Mouse (Mus musculus): ENCODE data around the gene 1810065E05Rik. TPM values are rescaled to one million over a fixed set of nuclear protein-coding genes. Genes with fewer than 3 reads are reported as not detected.

The 1810065E05Rik gene
- polyA plus RNA-seq (2015; fragmentation: Nextera tagmentation; extraction: Ambion mirVana), result not detected in 2 replicates

GRCm38 (mm10) chr11:58420815-58421214 is at the start of gene 1810065E05Rik:
Gene 1810065E05Rik, plus strand, starts transcription at chr11:58421111.
- Histone ChIP-seq H3K27me3 (replicated peaks; ENCODE audit: control insufficient read depth, insufficient read depth, low read length) (no peaks in the 10 kb centered on the region), H3K9ac (ENCODE audit: low read depth, low read length) (no peak within 1 kb of the TSS), H3K4me2 (ENCODE audit: low read length) (no peak within 1 kb of the TSS), H3K36me3 (ENCODE audit: control insufficient read depth, insufficient read depth, low read length) (no peaks in the 10 kb centered on the region), H3K27ac (ENCODE audit: low read depth, low read length) (no peak within 1 kb of the TSS), H3K4me1 (ENCODE audit: control insufficient read depth, insufficient read depth, low read depth, low read length) (no peaks in the 10 kb centered on the region), H3K9me3 (ENCODE audit: control insufficient read depth, low read length) (no peaks in the 10 kb centered on the region), H3K4me3 (ENCODE audit: low read length) (no peak within 1 kb of the TSS)
- ATAC-seq, result no peak
- WGBS, result 57% methylated on average over 1 of the region's 1 CpGs

- Histone ChIP-seq H3K27me3 (replicated peaks; ENCODE audit: control insufficient read depth, insufficient read depth, low read length) (no peaks in the 10 kb centered on the region), H3K9ac (ENCODE audit: low read depth, low read length) (no peak overlapping the region), H3K36me3 (ENCODE audit: control insufficient read depth, insufficient read depth, low read length) (no peaks in the 10 kb centered on the region), H3K27ac (ENCODE audit: low read depth, low read length) (no peak overlapping the region), H3K4me1 (ENCODE audit: control insufficient read depth, insufficient read depth, low read depth, low read length) (no peaks in the 10 kb centered on the region), H3K4me3 (ENCODE audit: low read length) (no peak overlapping the region), H3K9me3 (ENCODE audit: control insufficient read depth, low read length) (no peaks in the 10 kb centered on the region), H3K4me2 (ENCODE audit: low read length) (no peak overlapping the region)
- ATAC-seq, result no peak
- WGBS, result 94% methylated on average over 2 of the region's 2 CpGs
Measured at GRCm38 (mm10) chr11:58377273-58377672, 43.6 kb upstream of the 1810065E05Rik start.

- Histone ChIP-seq H3K27me3 (replicated peaks; ENCODE audit: control insufficient read depth, insufficient read depth, low read length) (no peaks in the 10 kb centered on the region), H3K36me3 (ENCODE audit: control insufficient read depth, insufficient read depth, low read length) (no peaks in the 10 kb centered on the region), H3K4me2 (ENCODE audit: low read length) (no peak overlapping the region), H3K4me3 (ENCODE audit: low read length) (no peak overlapping the region), H3K4me1 (ENCODE audit: control insufficient read depth, insufficient read depth, low read depth, low read length) (no peaks in the 10 kb centered on the region), H3K27ac (ENCODE audit: low read depth, low read length) (no peak overlapping the region), H3K9ac (ENCODE audit: low read depth, low read length) (no peak overlapping the region), H3K9me3 (ENCODE audit: control insufficient read depth, low read length) (no peaks in the 10 kb centered on the region)
- 79% methylated on average over 1 of the region's 1 CpGs for WGBS
- ATAC-seq, result no peak
Measured at GRCm38 (mm10) chr11:58377686-58378085, 43.2 kb upstream of the 1810065E05Rik start.

- H3K36me3 ChIP-seq (ENCODE audit: control insufficient read depth, insufficient read depth, low read length), result no peaks in the 10 kb centered on the region
- no peaks in the 10 kb centered on the region for H3K9me3 ChIP-seq (ENCODE audit: control insufficient read depth, low read length)
- H3K4me3 ChIP-seq (ENCODE audit: low read length), result no peak within 1 kb of the TSS
- no peak within 1 kb of the TSS for H3K9ac ChIP-seq (ENCODE audit: low read depth, low read length)
- 93% methylated on average over 3 of the region's 3 CpGs for WGBS
- no peak for ATAC-seq
- no peaks in the 10 kb centered on the region for H3K27me3 ChIP-seq (replicated peaks; ENCODE audit: control insufficient read depth, insufficient read depth, low read length)
- H3K27ac ChIP-seq (ENCODE audit: low read depth, low read length), result no peak within 1 kb of the TSS
- no peak within 1 kb of the TSS for H3K4me2 ChIP-seq (ENCODE audit: low read length)
- no peaks in the 10 kb centered on the region for H3K4me1 ChIP-seq (ENCODE audit: control insufficient read depth, insufficient read depth, low read depth, low read length)
Measured at GRCm38 (mm10) chr11:58378763-58379278, 42.1 kb upstream of the 1810065E05Rik start, which contains the start of gene Lypd8. Gene Lypd8, plus strand, starts transcription at chr11:58379043.

- H3K9me3 ChIP-seq (ENCODE audit: control insufficient read depth, low read length), result no peaks in the 10 kb centered on the region
- 97% methylated on average over 1 of the region's 1 CpGs for WGBS
- H3K9ac ChIP-seq (ENCODE audit: low read depth, low read length), result no peak overlapping the region
- H3K27ac ChIP-seq (ENCODE audit: low read depth, low read length), result no peak overlapping the region
- H3K36me3 ChIP-seq (ENCODE audit: control insufficient read depth, insufficient read depth, low read length), result no peaks in the 10 kb centered on the region
- no peaks in the 10 kb centered on the region for H3K4me1 ChIP-seq (ENCODE audit: control insufficient read depth, insufficient read depth, low read depth, low read length)
- no peaks in the 10 kb centered on the region for H3K27me3 ChIP-seq (replicated peaks; ENCODE audit: control insufficient read depth, insufficient read depth, low read length)
- H3K4me2 ChIP-seq (ENCODE audit: low read length), result no peak overlapping the region
- H3K4me3 ChIP-seq (ENCODE audit: low read length), result no peak overlapping the region
- ATAC-seq, result no peak
Measured at GRCm38 (mm10) chr11:58379516-58379915, 41.4 kb upstream of the 1810065E05Rik start.

- no peak overlapping the region for H3K4me3 ChIP-seq (ENCODE audit: low read length)
- no peak for ATAC-seq
- no peak overlapping the region for H3K9ac ChIP-seq (ENCODE audit: low read depth, low read length)
- no peaks in the 10 kb centered on the region for H3K9me3 ChIP-seq (ENCODE audit: control insufficient read depth, low read length)
- no peaks in the 10 kb centered on the region for H3K27me3 ChIP-seq (replicated peaks; ENCODE audit: control insufficient read depth, insufficient read depth, low read length)
- no peaks in the 10 kb centered on the region for H3K36me3 ChIP-seq (ENCODE audit: control insufficient read depth, insufficient read depth, low read length)
- no peak overlapping the region for H3K27ac ChIP-seq (ENCODE audit: low read depth, low read length)
- WGBS, result 94% methylated on average over 6 of the region's 6 CpGs
- no peaks in the 10 kb centered on the region for H3K4me1 ChIP-seq (ENCODE audit: control insufficient read depth, insufficient read depth, low read depth, low read length)
- no peak overlapping the region for H3K4me2 ChIP-seq (ENCODE audit: low read length)
Measured at GRCm38 (mm10) chr11:58382471-58382870, 38.4 kb upstream of the 1810065E05Rik start.

- H3K9me3 ChIP-seq (ENCODE audit: control insufficient read depth, low read length), result no peaks in the 10 kb centered on the region
- H3K9ac ChIP-seq (ENCODE audit: low read depth, low read length), result no peak overlapping the region
- H3K27me3 ChIP-seq (replicated peaks; ENCODE audit: control insufficient read depth, insufficient read depth, low read length), result no peaks in the 10 kb centered on the region
- H3K4me1 ChIP-seq (ENCODE audit: control insufficient read depth, insufficient read depth, low read depth, low read length), result peaks cover 8% of the 10 kb centered on the region; the same call in 1 of the 2 replicates
- H3K27ac ChIP-seq (ENCODE audit: low read depth, low read length), result no peak overlapping the region
- H3K4me2 ChIP-seq (ENCODE audit: low read length), result peak overlapping the region; percentile 11; the same call in 1 of the 2 replicates
- ATAC-seq, result peak; percentile 72
- H3K4me3 ChIP-seq (ENCODE audit: low read length), result no peak overlapping the region
- H3K36me3 ChIP-seq (ENCODE audit: control insufficient read depth, insufficient read depth, low read length), result no peaks in the 10 kb centered on the region
- 40% methylated on average over 6 of the region's 6 CpGs for WGBS
Measured at GRCm38 (mm10) chr11:58399985-58400645, 20.8 kb upstream of the 1810065E05Rik start.

GRCm38 (mm10) chr11:58400655-58401054 is 20.3 kb upstream of the 1810065E05Rik start:
- no peak for ATAC-seq
- H3K27me3 ChIP-seq (replicated peaks; ENCODE audit: control insufficient read depth, insufficient read depth, low read length), result no peaks in the 10 kb centered on the region
- H3K4me2 ChIP-seq (ENCODE audit: low read length), result peak overlapping the region; percentile 11; the same call in 1 of the 2 replicates
- no peaks in the 10 kb centered on the region for H3K9me3 ChIP-seq (ENCODE audit: control insufficient read depth, low read length)
- H3K4me1 ChIP-seq (ENCODE audit: control insufficient read depth, insufficient read depth, low read depth, low read length), result peaks cover 8% of the 10 kb centered on the region; the same call in 1 of the 2 replicates
- no peak overlapping the region for H3K4me3 ChIP-seq (ENCODE audit: low read length)
- 25% methylated on average over 5 of the region's 5 CpGs for WGBS
- H3K27ac ChIP-seq (ENCODE audit: low read depth, low read length), result no peak overlapping the region
- H3K36me3 ChIP-seq (ENCODE audit: control insufficient read depth, insufficient read depth, low read length), result no peaks in the 10 kb centered on the region
- H3K9ac ChIP-seq (ENCODE audit: low read depth, low read length), result no peak overlapping the region

- no peaks in the 10 kb centered on the region for H3K9me3 ChIP-seq (ENCODE audit: control insufficient read depth, low read length)
- 68% methylated on average over 3 of the region's 3 CpGs for whole genome bisulfite sequencing
- no peaks in the 10 kb centered on the region for H3K4me1 ChIP-seq (ENCODE audit: control insufficient read depth, insufficient read depth, low read depth, low read length)
Measured at GRCm38 (mm10) chr11:58408066-58408465, 12.8 kb upstream of the 1810065E05Rik start.

More at GRCm38 (mm10) chr11:58408066-58408465, 12.8 kb upstream of the 1810065E05Rik start:
- Histone ChIP-seq H3K36me3 (ENCODE audit: control insufficient read depth, insufficient read depth, low read length) (no peaks in the 10 kb centered on the region), H3K4me2 (ENCODE audit: low read length) (no peak overlapping the region), H3K27me3 (replicated peaks; ENCODE audit: control insufficient read depth, insufficient read depth, low read length) (no peaks in the 10 kb centered on the region), H3K9ac (ENCODE audit: low read depth, low read length) (no peak overlapping the region), H3K4me3 (ENCODE audit: low read length) (no peak overlapping the region), H3K27ac (ENCODE audit: low read depth, low read length) (no peak overlapping the region)
- no peak for ATAC-seq
